Mouse (Mus musculus): ENCODE measurements around the gene Pitpnc1.

Gene Pitpnc1

DNA sequence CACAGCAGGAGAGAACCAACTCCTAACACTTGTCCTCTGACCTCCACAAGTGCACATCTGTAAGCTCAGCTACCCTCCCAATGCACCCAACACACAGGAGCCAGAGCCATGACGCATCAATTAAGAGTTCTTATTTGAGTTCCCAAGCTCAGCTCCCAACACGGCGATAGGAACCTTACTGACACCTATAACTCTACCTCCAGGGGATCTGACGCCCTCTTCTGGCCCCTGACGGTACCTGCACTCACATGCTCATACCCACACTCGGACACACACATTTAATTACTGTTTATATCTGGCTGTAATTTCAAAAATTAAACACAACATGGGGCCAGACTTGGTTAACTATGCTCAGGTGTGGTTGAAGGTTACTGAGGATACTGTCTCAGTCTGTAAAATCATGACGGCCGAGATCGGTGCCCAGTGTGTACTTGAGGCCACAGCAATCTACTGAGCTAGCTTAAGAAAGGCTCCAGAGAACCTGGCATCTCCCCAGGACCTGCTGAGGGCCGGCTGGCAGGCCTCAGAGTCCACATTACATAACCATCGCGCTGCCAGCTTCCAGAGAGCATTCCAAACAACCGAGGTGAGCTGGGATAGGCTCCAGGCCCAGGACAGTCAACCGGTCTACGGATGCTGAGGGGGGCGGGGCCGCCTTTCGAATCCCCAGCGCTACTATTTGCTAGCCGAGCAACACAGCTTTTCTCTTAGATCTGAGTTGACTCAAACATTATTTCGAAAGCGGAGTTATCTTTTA lies 91.2 kb downstream of the Pitpnc1 start:
- CTCF ChIA-PET: interaction anchor here (0.6 kb wide), 1 partner anchor 94 kb away, joined by 3 read pairs; no protein-coding TSS in a partner anchor

- CTCF ChIA-PET: no interaction called here
These were observed 93.2 kb downstream of the Pitpnc1 start for GRCm38 (mm10) chr11:107377326-107377725.

GRCm38 (mm10) chr11:107376272-107376671 lies 94.2 kb downstream of the Pitpnc1 start:
- CTCF ChIA-PET: no interaction called here

GRCm38 (mm10) chr11:107375816-107376215 lies 94.7 kb downstream of the Pitpnc1 start:
- CTCF ChIA-PET: no interaction called here

DNA sequence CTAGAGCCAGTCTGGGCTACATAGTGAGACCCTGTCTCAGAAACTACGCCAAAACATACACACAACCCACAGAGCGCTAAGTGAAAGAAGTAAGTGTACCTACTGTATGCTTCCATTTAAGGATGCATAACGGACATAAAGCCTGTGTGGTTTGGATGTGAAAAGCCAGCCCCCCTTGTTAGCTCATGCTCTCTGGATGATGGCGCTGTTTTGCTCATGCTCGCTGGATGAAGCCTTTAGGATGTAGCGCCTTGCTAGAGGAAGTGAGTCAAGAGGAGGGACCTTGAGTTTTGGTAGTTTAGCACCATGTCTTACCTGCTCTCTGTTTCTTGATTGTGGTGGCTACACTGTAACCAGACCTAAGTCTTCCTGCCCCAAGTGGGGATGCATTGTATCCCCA lies 96.9 kb downstream of the Pitpnc1 start:
- CTCF ChIA-PET: interaction anchor here (0.6 kb wide), 1 partner anchor 99 kb away, joined by 3 read pairs; no protein-coding TSS in a partner anchor

- CTCF ChIA-PET: no interaction called here
These were observed 97.3 kb downstream of the Pitpnc1 start for GRCm38 (mm10) chr11:107373154-107373553.

GRCm38 (mm10) chr11:107372688-107373087 lies 97.8 kb downstream of the Pitpnc1 start:
- CTCF ChIA-PET: no interaction called here

DNA sequence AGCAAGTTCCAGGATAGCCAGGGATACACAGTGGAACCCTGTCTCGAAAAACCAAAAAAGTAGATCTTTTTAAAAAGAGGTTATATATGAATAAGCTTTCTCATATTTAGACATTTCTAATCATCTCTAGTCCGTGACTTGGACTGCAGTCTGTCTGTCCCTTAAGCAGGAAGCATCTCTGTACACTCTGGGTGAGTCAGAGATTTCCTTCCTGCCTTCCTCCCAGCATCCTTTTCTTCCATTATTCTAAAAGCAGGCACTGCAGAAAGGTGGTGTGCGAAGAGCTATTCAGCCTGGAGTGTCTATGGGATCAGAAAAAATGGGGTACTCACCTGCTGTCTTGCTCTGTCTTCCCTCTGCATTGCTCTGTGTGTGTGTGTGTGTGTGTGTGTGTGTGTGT lies 100.0 kb downstream of the Pitpnc1 start:
- CTCF ChIA-PET: interaction anchor here (0.6 kb wide), 2 partner anchors 15 to 820 kb away, joined by 4 to 7 read pairs; no protein-coding TSS in a partner anchor

GRCm38 (mm10) chr11:107369661-107370060 lies 100.8 kb downstream of the Pitpnc1 start:
- CTCF ChIA-PET: no interaction called here

DNA sequence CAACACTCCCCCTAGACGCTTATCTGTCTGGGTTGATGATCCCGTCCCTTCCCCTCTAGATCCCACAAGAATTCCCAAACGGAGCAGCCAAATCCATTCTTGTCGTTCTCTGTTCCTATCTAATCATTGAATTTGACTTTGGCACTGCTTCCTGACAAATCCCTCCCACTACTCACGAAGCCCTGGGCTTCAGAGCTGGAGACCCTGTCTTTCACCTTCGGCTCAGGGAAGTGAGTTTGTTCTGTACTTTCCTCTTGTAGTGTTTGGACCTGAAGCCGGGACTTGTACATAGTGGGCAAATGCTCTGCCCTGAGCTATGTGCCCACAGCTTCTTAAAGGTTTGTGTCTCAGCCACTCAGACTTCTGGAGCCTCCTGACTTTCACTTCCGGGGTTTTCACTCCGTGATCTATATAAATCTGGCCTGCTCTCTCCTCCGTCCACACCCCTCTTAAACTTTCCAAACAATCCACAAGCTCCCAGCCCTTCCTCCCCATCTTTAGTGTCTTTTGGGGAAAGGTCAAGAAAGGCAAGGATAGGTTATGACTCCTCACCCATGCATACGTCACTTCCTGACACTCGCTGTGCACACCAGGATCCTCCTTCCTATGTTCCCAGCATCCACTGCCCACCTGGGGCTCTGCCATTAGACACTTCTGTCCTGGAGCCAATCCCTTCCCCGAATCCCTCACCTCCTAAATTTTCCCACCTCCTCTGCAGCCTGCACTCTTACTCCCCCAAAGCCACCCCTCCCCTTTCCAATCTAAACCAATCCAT lies 104.4 kb downstream of the Pitpnc1 start:
- CTCF ChIA-PET: no interaction called here

DNA sequence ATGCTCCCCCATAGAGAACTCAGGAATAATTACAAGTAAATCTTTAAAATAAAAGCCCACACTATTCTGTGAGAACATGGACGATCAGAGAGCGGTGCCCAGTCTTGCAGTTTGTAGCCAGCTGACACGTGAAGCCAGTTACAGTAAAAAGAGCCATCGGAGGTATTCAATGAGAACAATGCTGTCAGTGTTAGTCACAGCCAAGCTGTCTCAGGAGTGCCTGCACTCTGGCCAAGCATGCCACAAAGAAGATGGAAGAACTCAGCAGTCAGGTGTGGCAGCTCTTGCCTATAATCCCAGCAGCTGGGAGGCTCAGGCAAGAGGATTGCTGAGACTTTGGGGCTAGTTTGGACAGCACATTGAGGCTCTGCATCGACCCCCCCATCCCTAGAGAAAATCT lies 111.8 kb downstream of the Pitpnc1 start:
- CTCF ChIA-PET: no interaction called here

DNA sequence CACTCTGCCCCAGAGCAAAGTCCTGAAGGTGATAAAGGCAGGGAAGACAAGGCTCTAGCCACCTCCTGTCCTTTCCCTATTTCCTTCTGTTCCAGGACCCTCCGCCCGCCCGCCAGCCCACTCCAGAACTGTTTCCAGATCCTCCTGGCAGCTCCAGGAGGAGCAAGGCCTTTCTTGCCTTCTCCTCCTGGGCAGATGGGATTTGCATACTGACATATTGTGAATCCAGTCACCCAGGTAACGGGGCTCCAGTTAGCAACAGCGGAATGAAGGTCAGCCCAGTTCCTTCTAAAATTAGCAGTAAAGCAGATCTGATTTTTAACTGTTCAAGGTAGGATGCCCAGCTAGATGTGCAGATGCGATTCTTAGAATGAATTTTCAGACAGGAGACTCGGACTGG lies 114.3 kb downstream of the Pitpnc1 start:
- CTCF ChIA-PET: no interaction called here

- CTCF ChIA-PET: interaction anchor here (0.7 kb wide), 1 partner anchor 15 kb away, joined by 4 read pairs; no protein-coding TSS in a partner anchor
These were observed 115.0 kb downstream of the Pitpnc1 start for GRCm38 (mm10) chr11:107355526-107355925.

DNA sequence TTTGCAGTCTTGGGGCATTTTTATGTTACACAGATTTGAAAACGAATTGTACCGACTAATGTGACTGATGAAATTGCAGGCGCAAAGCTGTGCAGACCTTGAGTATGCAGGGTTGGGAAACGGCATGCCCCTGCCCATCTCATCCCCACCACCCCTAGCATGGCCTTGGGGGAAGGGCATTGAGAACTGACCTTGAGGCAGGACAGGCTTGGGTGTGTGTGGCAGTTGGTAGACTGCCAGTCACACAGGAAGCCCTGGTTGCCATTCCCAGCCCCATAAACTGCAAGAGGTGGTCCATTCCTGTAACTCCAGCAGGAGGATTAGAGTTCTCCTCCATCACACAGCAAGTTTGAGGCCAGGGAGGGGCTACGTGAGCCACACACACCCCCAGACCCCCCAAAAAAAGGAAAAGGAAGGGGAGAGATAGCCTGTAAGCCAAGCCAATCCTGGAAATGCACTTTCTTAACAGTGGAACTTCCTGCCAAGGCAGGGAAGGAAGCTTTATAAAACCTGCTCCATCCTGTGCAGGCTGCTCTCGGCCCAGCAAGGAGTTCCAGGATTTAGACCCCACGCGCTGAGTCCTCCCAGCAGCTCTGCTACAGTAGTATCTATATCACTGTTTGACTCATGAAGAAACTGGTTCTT lies 115.9 kb downstream of the Pitpnc1 start:
- CTCF ChIA-PET: no interaction called here

GRCm38 (mm10) chr11:107352596-107352995 lies 117.9 kb downstream of the Pitpnc1 start:
- CTCF ChIA-PET: no interaction called here

GRCm38 (mm10) chr11:107349756-107350155 lies 120.7 kb downstream of the Pitpnc1 start:
- CTCF ChIA-PET: no interaction called here

- CTCF ChIA-PET: no interaction called here
These were observed 127.5 kb downstream of the Pitpnc1 start for GRCm38 (mm10) chr11:107343031-107343430.

DNA sequence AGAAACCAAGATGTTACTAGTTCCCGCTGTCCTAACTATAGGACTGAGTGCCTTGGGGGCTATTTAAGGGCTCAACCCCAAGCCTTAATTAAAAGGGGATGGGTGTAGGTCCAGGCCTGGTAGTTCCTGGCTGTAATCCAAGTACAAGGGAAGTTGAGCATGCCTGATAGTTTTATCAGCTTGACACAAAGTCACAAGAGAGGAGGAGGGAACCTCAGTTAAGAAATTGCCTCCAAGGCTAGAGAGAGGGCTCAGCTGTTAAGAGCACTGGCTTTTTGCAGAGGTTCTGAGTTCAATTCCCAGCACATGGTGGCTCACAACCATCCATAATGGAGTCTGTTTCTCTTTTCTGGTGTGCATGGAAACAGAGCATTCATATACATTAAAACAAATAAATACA lies 128.1 kb downstream of the Pitpnc1 start:
- CTCF ChIA-PET: no interaction called here

DNA sequence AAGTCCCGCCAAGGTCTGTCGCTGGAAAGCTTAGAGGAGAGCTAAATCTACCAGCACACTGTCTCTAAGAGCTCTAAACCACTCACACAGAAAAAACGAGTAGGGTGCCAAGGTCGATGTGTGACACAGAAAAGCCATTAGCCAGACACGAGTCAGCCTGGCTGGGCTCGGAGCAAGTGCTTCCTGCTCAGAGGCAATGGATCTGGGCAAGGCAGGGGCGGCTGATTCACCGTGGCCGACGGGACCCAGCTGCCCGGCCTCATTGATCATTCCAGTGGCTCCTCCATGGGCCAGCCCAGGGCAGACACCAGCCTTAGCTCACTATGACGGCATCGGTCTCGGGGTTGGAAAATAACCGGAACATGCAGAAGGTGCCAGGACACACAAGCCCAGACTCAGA lies 129.2 kb downstream of the Pitpnc1 start:
- CTCF ChIA-PET: interaction anchor here (0.6 kb wide), 1 partner anchor 10 kb away, joined by 3 read pairs; no protein-coding TSS in a partner anchor

DNA sequence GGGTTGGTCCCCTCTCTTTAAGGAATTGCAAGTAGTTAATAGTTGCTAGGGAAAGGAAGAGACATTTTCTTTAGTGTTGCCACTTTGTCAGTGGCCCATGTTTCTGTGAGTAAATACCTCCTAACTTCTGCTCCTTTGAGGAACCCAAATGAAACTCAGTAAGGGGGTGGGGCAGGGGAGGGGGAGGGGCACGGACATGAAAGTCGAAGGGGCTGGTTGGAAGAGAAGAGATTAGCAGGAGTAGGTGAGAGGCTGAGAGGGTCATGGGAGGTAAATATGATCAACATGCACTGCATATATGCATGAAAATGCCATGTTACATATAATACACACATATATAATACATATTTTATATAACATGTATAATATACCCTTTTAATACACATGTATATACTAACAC lies 129.7 kb downstream of the Pitpnc1 start:
- CTCF ChIA-PET: interaction anchor here (0.6 kb wide), 2 partner anchors 11 to 14 kb away, joined by 3 read pairs; no protein-coding TSS in a partner anchor

GRCm38 (mm10) chr11:107339224-107339805 lies 131.2 kb downstream of the Pitpnc1 start:
- CTCF ChIA-PET: no interaction called here

All from spleen, embryonic (tissue).